Mouse (Mus musculus) limb, embryonic 14.5 days (tissue): ENCODE results near the gene Drc3. TPM values are rescaled to one million over a fixed set of nuclear protein-coding genes. Genes with fewer than 3 reads are reported as not detected.

ENCODE experiments used
- ATAC-seq: fragments of 200-750 bp; cut with Nextera tagmentation; 2 replicates; pipeline ENCODE4 v1.8.0; 2017; ENCODE audit warnings: low read depth, moderate number of reproducible peaks, moderate TSS enrichment; ENCODE audit not compliant: low FRiP score
- DNase-seq: peaks from one replicate; pipeline ENCODE4 v3.0.0-alpha.2; 2015; ENCODE audit warnings: low spot score
- H3K27ac ChIP-seq: fragments of 300-500 bp; sonication (generic); replicated peaks from 2 replicates; pipeline ENCODE4 v1.5.1; 2014; ENCODE audit warnings: low read depth, mild to moderate bottlenecking, low read length, moderate library complexity, mixed read lengths
- H3K27me3 ChIP-seq: fragments of 300-500 bp; sonication (generic); 2 replicates; pipeline ENCODE4 v1.6.1; 2014; ENCODE audit warnings: low read length, mixed read lengths; ENCODE audit not compliant: control insufficient read depth, insufficient read depth
- H3K36me3 ChIP-seq: fragments of 300-500 bp; sonication (generic); 2 replicates; pipeline ENCODE4 v1.6.1; 2014; ENCODE audit warnings: mild to moderate bottlenecking, low read length, moderate library complexity, mixed read lengths; ENCODE audit not compliant: control insufficient read depth, insufficient read depth
- H3K4me1 ChIP-seq: fragments of 300-500 bp; sonication (generic); 2 replicates; pipeline ENCODE4 v1.6.1; 2014; ENCODE audit warnings: antibody characterized with exemption, low read length, mixed read lengths; ENCODE audit not compliant: control insufficient read depth, insufficient read depth
- H3K4me2 ChIP-seq: fragments of 300-500 bp; sonication (generic); replicated peaks from 2 replicates; pipeline ENCODE4 v1.6.1; 2014; ENCODE audit warnings: low read depth, mild to moderate bottlenecking, low read length, moderate library complexity; ENCODE audit not compliant: severe bottlenecking
- H3K4me3 ChIP-seq: fragments of 300-500 bp; sonication (generic); replicated peaks from 2 replicates; pipeline ENCODE4 v1.5.1; 2014; ENCODE audit warnings: low read length
- H3K9ac ChIP-seq: fragments of 300-500 bp; sonication (generic); 2 replicates; pipeline ENCODE4 v1.6.1; 2014; ENCODE audit warnings: mild to moderate bottlenecking, low read depth, low read length, moderate library complexity; ENCODE audit not compliant: severe bottlenecking
- H3K9me3 ChIP-seq: fragments of 300-500 bp; sonication (generic); 2 replicates; pipeline ENCODE4 v1.6.1; 2016; ENCODE audit warnings: low read length; ENCODE audit not compliant: control insufficient read depth
- POLR2A ChIP-seq: fragments of 200-500 bp; IDR thresholded peaks from 2 replicates; pipeline ENCODE4 v1.8.0; 2012; ENCODE audit warnings: inconsistent platforms, mild to moderate bottlenecking, moderate library complexity, borderline replicate concordance; ENCODE audit not compliant: insufficient read depth, insufficient read length; ENCODE audit errors: extremely low read depth
- WGBS: fragments of 180-500 bp; shearing (Covaris S2); extraction: QIAGEN DNeasy Blood & Tissue Kit; methylation state at CpG from one replicate; pipeline ENCODE4 v1.1.7; 2014; 5-methylcytosine and 5-hydroxymethylcytosine counted together
- polyA plus RNA-seq, 2 experiments: library from polyadenylated mRNA; depleted of rRNA in 1 of 2; stranded (reverse) in 1 of 2; unstranded in 1 of 2; fragments of >200 nt; fragmentation: Nextera tagmentation in 1 of 2; extraction: Ambion mirVana in 1 of 2; gene quantifications; 2 replicates each; pipeline versions ENCODE4 v1.2.1 to v1.2.3; 2012 to 2014

The Drc3 gene
- polyA plus RNA-seq (2012; rRNA removed) (1.9 and 2.5 TPM in 2 replicates), polyA plus RNA-seq (2014; fragmentation: Nextera tagmentation; extraction: Ambion mirVana) (1.3 and 2.9 TPM in 2 replicates)

DNA sequence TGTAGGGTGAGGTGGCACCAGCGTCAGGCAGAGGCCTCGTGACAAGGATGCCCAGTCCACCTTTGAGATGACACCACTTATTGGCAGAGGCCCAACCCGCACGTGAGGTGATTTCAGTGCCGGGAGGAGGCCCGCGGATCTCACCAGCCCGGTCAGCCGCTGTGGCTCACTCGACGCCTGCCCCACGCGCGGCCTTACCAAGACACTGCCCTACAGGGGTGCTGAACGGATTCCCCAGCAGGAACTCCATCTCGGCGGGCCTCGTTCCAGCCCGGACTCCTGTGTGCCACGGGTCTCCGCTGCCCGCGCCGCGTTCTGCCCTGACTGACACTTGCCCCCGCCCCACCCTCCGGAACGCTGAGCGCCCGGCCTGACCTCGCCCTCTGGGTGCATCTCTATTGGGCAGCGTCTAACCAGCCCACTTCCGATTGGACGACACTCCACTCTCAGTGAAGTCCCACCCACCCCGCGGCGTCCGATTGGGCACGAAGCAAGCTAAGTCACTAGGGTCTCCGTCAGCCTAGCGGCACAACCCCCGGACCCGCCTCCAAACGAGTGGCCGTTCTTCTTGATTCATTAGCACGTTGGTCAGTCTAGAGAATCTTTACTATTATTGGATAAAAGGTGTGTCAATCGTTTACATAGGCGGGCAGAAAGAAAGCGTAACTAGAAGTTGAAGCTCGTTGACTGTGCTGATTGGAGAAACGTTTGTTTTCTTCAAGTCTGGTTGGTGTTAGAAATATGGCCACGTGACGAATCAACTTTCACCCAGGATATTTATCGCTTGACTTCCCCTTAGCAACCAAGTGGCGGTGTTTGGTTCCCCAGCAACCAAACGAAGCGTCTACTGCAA, at the start of gene Drc3, which contains the start of gene Tom1l2:
Drc3 (plus strand) TSS at position 771 of the 853 bp plus-strand sequence.
Tom1l2 (minus strand) TSS at position 347 of the 853 bp plus-strand sequence.
- under 1% methylated on average over 53 of the region's 57 CpGs for WGBS
- H3K27me3 ChIP-seq: no peaks in the 10 kb centered on the region
- H3K9ac ChIP-seq: peak within 1 kb of the TSS; percentile 63
- H3K4me1 ChIP-seq: peaks cover 11% of the 10 kb centered on the region
- peak within 1 kb of the TSS; percentile 88 for H3K4me2 ChIP-seq
- H3K9me3 ChIP-seq: no peaks in the 10 kb centered on the region
- DNase-seq (peak; percentile 100), ATAC-seq (peak; percentile 100)
- H3K36me3 ChIP-seq: no peaks in the 10 kb centered on the region
- peak within 1 kb of the TSS; percentile 19; the same call in 1 of the 2 replicates for H3K27ac ChIP-seq
- H3K4me3 ChIP-seq: peak within 1 kb of the TSS; percentile 69
- no peak for TF ChIP-seq POLR2A

DNA sequence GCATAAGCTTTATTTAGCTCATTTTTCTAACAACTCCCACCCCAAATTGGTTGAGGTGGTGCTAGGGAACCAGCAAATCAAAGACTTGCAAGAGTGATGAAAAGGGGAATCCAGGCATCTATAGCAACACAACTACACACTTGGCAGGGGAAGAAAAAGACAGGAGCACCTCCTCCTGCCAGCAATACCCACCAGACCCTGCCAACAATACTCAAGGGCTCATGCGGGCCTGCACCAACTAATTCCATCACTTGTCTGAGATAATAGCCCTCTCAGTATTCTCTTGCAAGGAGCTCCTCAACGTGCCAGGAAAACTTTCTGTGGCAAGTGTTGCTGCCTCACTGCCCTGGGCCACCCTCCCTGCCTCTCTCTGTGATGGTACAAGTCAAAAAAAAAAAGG, 49.6 kb upstream of the Drc3 start:
- WGBS: 87% methylated on average over 2 of the region's 2 CpGs
- peaks cover 23% of the 10 kb centered on the region for H3K4me1 ChIP-seq
- no peak overlapping the region for H3K9ac ChIP-seq
- DNase-seq (no peak), ATAC-seq (no peak)
- no peak overlapping the region for H3K4me3 ChIP-seq
- H3K27ac ChIP-seq: no peak overlapping the region
- H3K27me3 ChIP-seq: no peaks in the 10 kb centered on the region
- no peaks in the 10 kb centered on the region for H3K36me3 ChIP-seq
- no peak overlapping the region for H3K4me2 ChIP-seq
- no peak for TF ChIP-seq POLR2A
- no peaks in the 10 kb centered on the region for H3K9me3 ChIP-seq

DNA sequence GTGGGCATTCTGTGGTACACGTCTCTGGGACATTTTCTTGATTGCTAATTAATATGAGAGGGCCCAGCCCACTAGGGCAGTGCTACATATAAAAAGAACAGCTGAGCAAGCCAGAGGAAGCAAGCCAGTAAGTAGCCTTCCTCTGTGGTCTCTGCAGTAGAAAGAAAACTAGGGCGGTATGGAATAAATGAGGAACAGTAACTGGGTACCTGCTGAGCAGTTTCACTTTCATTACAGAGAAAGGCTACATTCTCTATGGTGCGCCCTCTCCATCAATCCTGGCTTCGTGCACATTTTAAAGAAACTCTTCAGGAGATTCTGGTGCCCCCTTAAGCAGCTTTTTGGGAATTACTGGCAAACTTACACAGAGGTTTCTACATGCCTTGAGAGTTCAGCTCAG, 47.5 kb upstream of the Drc3 start:
- Histone ChIP-seq H3K36me3 (no peaks in the 10 kb centered on the region), H3K4me2 (no peak overlapping the region), H3K9me3 (no peaks in the 10 kb centered on the region), H3K4me3 (no peak overlapping the region), H3K9ac (no peak overlapping the region), H3K27ac (peak overlapping the region; percentile 21), H3K4me1 (peaks cover 33% of the 10 kb centered on the region), H3K27me3 (no peaks in the 10 kb centered on the region)
- ATAC-seq (no peak), DNase-seq (no peak)
- TF ChIP-seq POLR2A: no peak
- 38% methylated on average over 4 of the region's 4 CpGs for WGBS

DNA sequence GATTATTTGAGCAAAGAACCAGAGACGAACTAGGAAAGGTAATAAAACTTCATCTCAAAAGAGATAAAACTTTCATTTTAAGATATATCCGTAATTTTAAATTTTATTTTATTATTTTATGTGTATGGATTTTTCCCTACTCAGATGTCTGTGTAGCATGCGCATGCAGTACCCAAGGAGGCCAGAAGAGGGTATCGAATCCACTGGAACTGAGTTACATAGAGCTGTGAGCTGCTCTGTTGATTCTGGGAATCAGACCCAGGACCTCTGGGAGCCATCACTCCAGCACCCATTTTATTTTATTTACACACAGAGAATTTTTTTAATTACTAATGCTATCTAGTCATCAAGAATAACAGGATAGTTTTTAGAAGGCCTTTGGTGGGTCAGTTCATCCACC, 46.3 kb upstream of the Drc3 start:
- no peaks in the 10 kb centered on the region for H3K27me3 ChIP-seq
- H3K27ac ChIP-seq: no peak overlapping the region
- H3K9me3 ChIP-seq: no peaks in the 10 kb centered on the region
- ATAC-seq: no peak
- no peak for TF ChIP-seq POLR2A
- H3K4me2 ChIP-seq: no peak overlapping the region
- H3K36me3 ChIP-seq: no peaks in the 10 kb centered on the region
- H3K4me1 ChIP-seq: peaks cover 44% of the 10 kb centered on the region
- 63% methylated on average over 4 of the region's 4 CpGs for WGBS
- H3K9ac ChIP-seq: no peak overlapping the region
- no peak overlapping the region for H3K4me3 ChIP-seq
- DNase-seq: no peak

DNA sequence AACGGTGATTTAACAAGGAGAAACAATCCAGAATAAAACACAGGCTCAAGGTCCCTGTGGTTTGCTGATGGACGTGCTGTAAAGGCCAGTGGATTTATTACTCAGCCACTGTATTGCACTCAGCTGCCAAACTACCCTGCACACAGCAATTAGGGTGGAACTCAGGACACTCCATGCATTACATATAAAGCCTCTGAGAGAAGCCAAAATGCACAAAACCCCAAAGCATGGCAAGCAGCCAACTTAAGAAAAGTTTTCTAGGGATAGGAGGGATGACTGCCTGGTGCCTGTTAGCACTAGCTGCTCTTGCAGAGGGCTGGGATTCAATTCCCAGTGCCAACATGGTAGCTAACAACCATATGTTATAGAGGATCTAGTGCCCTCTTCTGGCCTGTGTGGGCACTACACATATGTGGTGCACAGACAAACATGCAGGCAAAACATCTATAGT, 45.7 kb upstream of the Drc3 start:
- Histone ChIP-seq H3K9ac (no peak overlapping the region), H3K36me3 (no peaks in the 10 kb centered on the region), H3K9me3 (no peaks in the 10 kb centered on the region), H3K4me3 (no peak overlapping the region), H3K27ac (no peak overlapping the region), H3K4me2 (no peak overlapping the region), H3K4me1 (peaks cover 41% of the 10 kb centered on the region), H3K27me3 (no peaks in the 10 kb centered on the region)
- no peak for TF ChIP-seq POLR2A
- ATAC-seq: no peak
- no peak for DNase-seq
- WGBS: 60% methylated on average over 2 of the region's 2 CpGs
